Mouse (Mus musculus): ENCODE measurements around the gene Nectin2.

DNA sequence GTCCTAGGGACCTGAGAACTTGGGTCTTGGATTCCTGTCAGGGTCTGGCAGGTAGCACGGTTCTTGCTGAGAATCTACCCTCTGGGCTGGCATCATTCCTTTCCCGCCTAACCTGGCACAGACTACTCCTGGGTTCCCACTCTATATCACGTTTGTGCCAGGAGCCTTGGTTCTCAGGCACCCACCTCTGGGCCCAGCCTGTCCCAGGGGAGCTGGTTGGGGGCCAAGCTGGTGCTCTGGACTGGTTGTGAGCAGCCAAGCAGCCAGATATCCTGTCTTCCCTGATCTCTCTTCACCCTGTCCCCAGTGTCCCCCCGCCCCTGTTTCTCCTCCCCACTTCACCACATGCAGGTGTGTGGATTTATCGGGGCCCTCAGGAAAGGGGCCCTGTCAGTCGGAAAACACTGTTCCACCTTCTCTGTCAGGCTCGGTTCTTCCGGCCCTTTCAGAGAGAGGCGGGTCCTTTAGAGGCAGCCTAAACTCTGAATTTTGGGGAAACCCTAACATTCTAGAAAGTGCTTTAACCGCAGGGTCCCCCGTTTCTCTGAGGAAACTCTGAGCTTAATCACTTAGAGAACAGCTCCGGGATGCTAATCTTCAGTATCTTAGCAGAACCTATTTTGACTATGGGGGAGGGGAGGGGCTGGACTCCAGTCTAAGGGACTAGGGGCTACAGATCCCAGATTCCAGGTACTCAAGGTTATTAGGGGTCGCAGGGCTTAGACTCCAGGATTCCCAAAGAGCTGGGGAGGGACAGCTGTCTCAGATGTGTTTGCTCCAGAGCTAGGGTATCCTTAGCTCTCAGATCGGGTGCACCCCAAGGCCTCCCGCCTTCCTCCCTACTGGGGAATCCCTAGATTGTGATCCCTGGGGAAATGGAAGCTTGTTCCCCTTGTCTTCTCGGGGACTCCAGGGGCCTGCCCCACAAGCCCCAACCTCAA lies 19.4 kb upstream of the Nectin2 start:
- TF ChIP-seq GATA1 (IDR thresholded peaks at IDR 0.05; ENCODE audit: borderline replicate concordance, low read length) (no peak), FLI1 (IDR thresholded peaks at IDR 0.05; ENCODE audit: low read length) (no peak)
